34 mouse cellular contexts compared by ENCODE assay signal in the genomic region with DNA sequence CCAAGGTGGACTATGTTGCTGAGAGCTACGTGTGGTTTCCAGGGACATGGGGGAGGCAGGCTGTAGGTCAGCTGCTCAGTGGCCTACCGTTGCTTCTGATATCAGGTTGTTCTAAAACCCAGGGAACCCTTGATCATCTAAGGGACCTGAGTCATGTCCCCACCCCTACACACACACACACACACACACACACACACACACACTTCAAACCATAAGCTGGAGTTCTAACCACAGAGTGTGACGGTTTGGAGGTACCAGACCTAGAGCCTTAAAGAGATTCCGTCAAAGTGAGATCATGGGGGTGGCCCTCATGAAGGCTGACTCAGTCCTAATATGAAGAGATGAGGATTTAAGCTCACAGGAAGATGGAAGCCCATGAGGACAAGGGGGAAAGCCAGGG.
"Had no signal": no experiment of that assay in that cellular context is flagged by ENCODE, and none has a peak within 500 bp of the region (broad histone marks: within the 10 kb centered on the region; RNA-seq: fewer than 3 reads in every experiment).

No protein-coding gene starts in this region.

- H3K27ac ChIP-seq: heart, embryonic 13.5 days; heart, embryonic 15.5 days; hindbrain, embryonic 10.5 days; hindbrain, embryonic 12.5 days; hindbrain, embryonic 13.5 days; hindbrain, embryonic 14.5 days; hindbrain, embryonic 15.5 days; hindbrain, postnatal 0 days; intestine, embryonic 15.5 days; kidney, embryonic 15.5 days; kidney, postnatal 0 days; layer of hippocampus, adult 2 months; left cerebral cortex, adult 2 months had no signal

- H3K4me1 ChIP-seq: hindbrain, embryonic 12.5 days; hindbrain, embryonic 15.5 days; intestine, embryonic 15.5 days had no signal

- ATAC-seq: hindbrain, embryonic 16.5 days; hindbrain, postnatal 0 days; inflammation-experienced regulatory T-cells, adult 6 months; intestine, embryonic 15.5 days; intestine, embryonic 16.5 days; intestine, postnatal 0 days had no signal

- H3K9ac ChIP-seq: heart, embryonic 12.5 days; heart, embryonic 13.5 days; heart, embryonic 15.5 days; hindbrain, embryonic 12.5 days; hindbrain, embryonic 13.5 days; hindbrain, embryonic 14.5 days; hindbrain, embryonic 15.5 days; intestine, embryonic 15.5 days; kidney, embryonic 15.5 days had no signal

- H3K9me3 ChIP-seq: heart, embryonic 12.5 days; heart, embryonic 13.5 days; heart, embryonic 15.5 days; hindbrain, embryonic 10.5 days; hindbrain, embryonic 12.5 days; hindbrain, embryonic 13.5 days; hindbrain, embryonic 15.5 days; intestine, embryonic 15.5 days; kidney, embryonic 15.5 days had no signal

- DNase-seq: heart, postnatal 10 days; heart, postnatal 14 days; heart, postnatal 36 days; heart, postnatal 4 days; kidney, adult 11 months; kidney, adult 2 months; kidney, adult 8-10 months; kidney, adult 9 months; kidney, postnatal 10 days; kidney, postnatal 14 days; kidney, postnatal 25 days; kidney, postnatal 36 days; kidney, postnatal 4 days; layer of hippocampus, adult 9-11 months; layer of hippocampus, postnatal 36 days had no signal

- H3K27me3 ChIP-seq: heart, embryonic 12.5 days; heart, embryonic 13.5 days; heart, embryonic 15.5 days; hindbrain, embryonic 12.5 days; hindbrain, embryonic 13.5 days; hindbrain, embryonic 15.5 days; intestine, embryonic 15.5 days; kidney, embryonic 15.5 days had no signal

- H3K4me3 ChIP-seq: heart, embryonic 12.5 days; heart, embryonic 13.5 days; heart, embryonic 15.5 days; hindbrain, embryonic 10.5 days; hindbrain, embryonic 12.5 days; hindbrain, embryonic 13.5 days; hindbrain, embryonic 15.5 days; intestine, embryonic 15.5 days; kidney, embryonic 15.5 days; layer of hippocampus, adult 2 months; left cerebral cortex, adult 2 months had no signal

- H3K4me2 ChIP-seq: heart, embryonic 11.5 days; heart, embryonic 12.5 days; heart, embryonic 13.5 days; heart, embryonic 15.5 days; hindbrain, embryonic 12.5 days; hindbrain, embryonic 13.5 days; hindbrain, embryonic 14.5 days; hindbrain, embryonic 15.5 days; intestine, embryonic 15.5 days; kidney, embryonic 15.5 days had no signal

- H3K36me3 ChIP-seq: heart, embryonic 12.5 days; heart, embryonic 13.5 days; heart, embryonic 15.5 days; hindbrain, embryonic 10.5 days; hindbrain, embryonic 12.5 days; hindbrain, embryonic 13.5 days; hindbrain, embryonic 15.5 days; intestine, embryonic 15.5 days; kidney, embryonic 15.5 days had no signal
